Mouse (Mus musculus): Measurements from ENCODE around the gene Tmtc2.

Tmtc2 gene

DNA sequence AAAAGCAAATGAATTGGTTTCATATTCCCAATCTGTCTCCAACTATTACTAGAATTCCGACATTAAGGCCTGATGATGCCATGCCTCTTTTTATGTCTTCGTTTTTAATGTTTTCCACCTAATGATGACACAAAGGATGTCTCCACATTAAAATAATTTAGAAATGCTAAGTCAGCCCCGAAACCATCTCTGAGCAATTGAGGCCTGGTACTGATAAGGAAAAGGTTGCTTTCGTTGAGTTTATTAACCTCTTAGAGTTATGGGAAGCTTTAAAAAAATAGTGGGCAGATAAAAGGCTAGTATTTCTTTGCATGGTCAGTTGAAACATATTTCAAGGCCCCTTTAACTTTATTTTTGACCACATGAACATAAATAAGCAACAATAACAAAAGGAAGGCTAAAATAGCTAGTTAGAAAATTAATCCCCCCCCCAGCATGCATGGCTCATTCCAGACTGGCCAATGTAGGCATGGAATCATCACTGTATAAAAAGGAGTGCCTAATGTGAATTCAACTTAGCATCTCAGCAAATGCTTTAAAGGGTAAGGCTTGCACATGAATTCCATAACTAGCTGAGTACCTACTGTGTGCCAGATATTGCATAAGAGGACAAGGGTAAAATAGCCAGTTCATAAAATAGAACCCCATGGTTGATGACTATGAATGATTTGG, 168.3 kb downstream of the Tmtc2 start:
- no peak for DNase-seq

DNA sequence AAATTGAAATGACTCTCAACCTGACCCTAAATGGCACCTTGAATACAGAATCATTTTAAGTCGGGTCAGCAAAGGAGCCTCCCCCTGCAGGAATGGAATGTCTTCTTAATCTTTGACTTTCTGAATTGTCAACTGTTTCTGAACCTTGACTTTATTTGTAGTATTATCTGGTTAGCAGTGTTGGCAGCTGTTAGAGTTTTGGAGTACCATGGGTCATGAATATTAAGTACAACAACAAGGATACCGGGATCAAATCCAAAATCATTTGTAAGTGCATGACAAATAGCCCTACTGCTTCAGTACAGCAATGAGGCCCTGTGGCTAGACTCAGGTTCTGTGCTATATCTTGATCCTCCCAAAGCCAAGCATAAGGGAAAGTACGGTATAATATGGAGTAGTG, 170.3 kb downstream of the Tmtc2 start:
- DNase-seq, result peak; percentile 36

DNA sequence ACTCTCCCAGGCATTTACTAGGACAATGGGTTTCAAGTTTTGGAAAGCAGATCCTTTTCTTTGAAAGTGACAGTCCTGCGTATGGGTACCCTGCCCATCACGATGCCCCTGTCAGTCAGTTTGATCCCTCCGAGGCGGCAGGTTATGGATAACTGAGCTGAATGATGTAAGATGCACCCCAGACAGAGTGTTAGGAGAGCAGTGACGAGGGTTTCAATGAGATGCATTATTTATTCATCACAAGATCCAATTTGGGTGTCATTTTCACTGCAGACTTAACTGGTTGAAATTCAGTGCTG, 171.8 kb downstream of the Tmtc2 start:
- peak; percentile 44 for DNase-seq

DNA sequence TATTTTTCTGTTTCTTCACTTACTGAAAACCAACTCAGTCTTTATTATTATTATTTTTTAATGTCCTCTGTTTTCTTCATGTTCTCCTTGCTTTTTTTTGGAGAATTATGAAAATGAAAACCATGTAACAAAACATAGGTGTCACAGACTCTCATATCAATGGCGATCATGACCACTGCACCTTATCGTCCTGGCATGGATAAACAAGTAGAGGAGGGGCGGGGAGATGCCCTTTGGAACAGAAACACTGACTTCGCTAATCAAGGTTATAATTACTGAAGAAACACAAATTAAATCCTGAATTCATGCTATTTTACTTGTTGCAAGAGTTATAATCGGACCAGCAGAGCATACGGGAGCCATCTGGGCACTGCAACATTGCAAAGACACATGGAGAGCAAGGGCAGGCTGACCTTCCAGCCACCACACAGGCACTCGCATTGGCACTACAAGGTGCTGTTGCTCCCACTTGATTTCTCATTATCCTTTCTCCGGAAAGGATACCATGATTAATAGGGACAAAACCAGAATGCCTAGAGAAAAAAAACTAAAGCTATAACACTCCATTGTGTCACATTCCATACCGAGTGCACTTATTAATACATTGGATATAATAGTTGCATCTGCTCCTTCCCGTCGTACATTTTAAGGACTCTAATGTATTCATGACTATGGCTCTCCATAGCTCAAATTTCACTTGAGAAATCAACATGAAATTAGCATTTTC, 172.3 kb downstream of the Tmtc2 start:
- DNase-seq, result peak; percentile 85

DNA sequence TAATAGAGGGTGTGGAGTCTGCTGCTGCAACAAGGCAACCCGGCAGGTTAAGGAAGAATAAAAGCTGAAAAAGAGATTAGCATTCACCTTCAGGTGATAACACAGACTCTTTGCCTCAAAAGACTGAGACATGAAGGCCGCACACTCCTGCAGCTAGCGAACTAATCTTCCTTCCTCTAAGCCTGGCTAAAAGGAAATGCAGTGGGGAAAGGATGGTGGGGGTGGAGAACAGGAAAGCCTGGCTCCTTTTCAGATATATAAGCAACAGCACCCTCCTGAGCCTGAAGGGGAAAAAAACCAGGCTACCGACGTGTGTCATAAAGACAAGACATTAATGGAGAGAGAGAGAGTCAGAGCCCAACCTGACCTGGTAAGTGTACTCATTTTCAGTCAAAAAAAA, 174.9 kb downstream of the Tmtc2 start:
- no peak for DNase-seq

DNA sequence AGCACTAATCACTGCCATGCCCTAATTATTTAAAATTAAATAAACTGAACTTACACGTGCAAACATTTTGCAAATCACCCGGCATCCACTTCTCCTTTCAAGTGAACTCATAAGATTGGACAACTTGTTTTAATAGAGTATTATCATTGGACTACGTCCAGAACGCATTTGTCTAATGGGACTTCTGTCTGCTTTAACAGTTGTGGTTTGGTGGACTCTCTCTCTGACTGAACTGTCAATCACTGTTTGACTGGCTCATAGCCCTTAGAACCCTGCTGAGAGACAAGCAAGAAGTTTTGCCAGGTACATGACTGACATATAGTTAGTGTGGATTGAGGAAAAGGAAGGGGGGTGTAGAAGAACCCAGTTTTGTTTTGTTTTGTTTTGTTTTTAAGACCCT, 190.2 kb downstream of the Tmtc2 start:
- DNase-seq, result no peak

DNA sequence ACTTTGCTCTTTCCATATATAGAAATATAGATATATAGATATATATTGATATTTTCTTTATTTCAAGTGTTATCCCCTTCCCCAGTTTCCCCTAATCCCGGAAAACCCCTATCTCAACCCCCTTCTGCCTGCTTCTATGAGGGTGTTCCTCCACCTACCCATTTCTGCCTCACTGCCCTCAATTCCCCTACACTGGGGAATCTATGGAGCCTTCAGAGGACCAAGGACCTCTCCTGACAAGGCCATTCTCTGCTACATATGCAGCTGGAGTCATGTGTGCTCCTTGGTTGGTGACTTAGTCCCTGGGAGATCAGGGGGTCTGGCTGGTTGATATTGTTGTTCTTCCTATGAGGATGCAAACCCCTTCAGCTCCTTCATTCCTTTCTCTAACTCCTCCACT, 192.5 kb downstream of the Tmtc2 start:
- no peak for DNase-seq

DNA sequence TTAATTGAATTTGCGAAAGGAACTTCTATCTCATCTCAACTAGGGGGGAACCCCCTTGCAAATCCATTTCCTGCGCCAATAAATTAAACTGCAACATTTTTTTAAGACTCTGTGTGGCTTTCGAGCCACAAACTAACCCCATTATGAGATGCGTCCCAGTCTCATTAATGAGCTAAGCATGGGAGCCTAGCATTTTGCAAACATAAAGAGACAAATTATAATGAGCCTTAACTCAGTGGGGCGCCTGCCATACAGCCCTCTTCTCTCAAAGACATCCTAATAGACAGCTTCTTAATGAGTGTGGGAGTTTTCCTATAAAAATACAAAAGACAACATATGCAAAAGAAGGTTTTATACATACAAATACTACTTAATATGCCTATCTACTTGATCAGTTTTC, 193.0 kb downstream of the Tmtc2 start:
- DNase-seq, result no peak

DNA sequence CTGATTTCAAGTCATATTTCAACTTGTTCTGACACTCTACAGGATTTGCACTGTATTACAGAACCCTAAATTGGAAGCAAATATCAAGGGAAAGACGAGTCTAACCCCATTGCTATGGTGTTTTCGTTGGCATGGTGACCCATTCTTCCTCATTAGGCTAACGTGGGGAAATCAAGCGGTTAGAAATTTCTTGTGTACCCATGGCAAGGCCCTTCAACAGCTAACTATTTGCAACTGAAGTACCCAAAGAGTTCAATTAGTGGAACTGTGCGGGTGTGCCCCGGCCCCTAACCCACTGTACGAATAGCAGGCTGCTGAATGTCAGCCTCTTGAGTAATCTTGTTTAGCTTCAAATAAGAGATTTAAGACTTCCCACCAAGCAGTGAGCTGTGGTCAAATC, 193.7 kb downstream of the Tmtc2 start:
- DNase-seq, result no peak

DNA sequence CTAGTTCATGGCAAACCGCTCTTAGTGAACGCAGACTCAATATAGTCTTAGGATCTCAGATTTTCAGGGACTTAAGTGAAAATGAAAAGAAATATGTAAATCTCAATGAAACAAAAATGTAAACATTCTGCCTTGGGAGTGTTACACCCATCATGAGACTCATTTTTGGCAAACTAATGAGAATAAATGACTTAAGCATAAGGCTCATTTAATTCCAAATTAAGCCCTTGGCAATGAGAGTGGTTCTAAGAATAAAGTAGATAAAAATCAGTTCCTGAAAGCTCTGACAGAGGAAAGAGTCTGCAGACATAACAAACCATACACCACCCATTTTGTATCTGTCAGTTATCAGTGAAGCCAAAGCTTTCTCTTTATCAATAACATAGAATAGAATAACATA, 196.5 kb downstream of the Tmtc2 start:
- DNase-seq, result no peak

DNA sequence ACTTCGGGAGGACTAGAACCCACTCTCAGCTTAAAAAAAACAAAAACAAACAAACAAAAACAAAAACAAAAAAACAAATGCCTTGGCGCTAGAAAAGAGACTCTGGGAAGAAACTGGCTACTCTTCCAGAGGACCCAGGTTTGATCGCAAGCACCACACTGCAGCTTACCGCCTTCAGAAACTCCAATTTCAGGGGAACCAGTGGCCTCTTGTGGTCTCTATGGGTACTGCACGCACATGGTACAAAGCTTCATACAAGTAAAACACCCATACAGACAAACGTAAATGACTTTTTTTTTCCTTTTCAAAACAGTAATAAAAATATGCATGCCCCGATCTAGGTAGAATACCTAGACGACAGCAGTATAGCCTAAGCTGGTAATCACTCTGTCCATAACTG, 201.0 kb downstream of the Tmtc2 start:
- DNase-seq, result no peak

DNA sequence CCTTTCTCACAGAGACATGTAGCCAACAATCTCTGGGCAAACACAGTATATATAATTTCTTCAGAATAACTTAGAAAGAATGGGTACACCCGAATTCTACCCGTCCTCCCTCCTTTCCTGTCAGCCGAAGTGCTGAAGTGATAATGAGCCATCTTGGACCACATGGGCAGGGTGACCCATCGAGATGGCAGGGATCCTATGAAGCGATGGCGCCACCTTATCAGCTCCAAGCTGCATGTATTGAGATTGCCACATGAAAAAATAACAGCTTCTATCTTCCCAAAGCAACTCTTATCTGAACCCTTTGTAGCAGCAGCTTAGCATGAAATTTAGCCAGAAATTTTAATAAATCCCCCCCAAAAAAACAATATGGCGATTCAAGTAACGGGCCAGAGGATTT, 206.0 kb downstream of the Tmtc2 start:
- no peak for DNase-seq

DNA sequence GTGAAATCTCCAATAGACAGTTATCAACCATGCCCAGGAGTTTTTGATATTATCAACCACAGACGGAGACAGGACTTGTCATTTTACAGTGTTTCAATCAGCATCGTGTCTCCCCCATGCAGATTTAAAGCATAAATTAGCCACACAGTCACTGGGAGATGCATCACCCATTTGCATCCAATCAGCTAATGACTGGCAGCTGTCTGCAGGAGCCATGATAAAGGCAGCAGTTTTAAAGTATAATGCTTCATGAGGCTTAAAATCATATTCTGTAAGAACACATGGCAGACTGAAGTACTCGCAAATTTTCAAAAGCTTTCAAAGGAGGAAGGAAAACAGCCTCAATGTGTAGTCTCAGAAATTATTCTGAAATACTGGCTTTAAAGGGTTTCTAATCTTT, 209.8 kb downstream of the Tmtc2 start:
- no peak for DNase-seq

DNA sequence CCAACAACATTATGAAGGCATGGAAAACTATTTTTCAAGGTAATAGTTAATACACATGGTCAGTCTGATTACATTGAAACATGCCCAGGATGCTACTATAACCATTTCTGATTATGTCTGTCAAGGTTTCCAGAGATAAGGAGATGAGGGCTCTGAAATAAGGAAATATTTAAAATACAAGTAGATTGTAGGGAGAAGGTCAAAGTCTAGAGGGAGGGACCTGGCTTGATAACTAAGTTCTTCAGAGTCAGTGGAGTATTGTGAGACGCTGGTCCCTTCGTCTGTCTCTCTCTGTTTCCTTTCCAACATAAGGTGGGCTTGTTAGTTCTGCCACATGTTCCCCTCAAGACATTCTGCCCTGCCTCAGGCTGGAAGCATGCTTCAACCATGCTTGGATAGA, 223.9 kb downstream of the Tmtc2 start:
- DNase-seq, result no peak

DNA sequence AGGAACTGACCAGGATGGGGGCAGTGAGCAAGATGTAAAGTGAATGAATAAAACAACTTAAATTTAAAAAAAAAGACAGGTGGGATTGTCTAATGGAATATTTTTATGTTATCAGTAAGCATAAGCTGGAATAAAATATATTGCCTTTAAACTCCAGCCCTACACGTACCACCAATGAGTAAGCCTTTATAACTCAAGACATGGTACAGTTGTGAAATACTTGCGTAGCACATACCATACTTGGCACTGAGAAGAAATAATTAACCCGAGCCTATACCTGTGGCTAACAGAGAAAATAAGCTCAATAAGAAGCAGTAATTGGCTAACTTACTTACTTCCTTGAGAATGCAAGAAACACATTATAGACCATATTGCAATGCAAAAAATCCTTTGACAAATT, 228.3 kb downstream of the Tmtc2 start:
- DNase-seq, result no peak

DNA sequence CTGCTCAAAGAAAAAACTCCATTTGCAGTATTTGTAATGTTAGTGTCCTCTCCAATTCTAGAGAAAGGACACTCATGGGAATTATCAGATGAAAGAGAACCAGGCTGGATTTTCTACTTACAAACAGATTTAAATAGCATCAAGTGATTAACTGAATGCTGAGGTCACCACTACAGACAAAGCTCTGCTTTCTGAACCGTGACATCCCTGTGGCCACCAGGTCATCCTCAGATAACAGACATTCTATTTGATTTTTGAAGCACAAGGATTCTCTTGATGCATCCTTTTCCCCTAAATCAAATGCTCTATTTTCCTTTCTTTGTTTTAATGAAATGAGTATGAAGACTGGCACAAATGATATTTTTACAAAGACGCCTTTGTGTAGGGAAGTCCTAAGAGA, 241.4 kb downstream of the Tmtc2 start:
- DNase-seq, result no peak

DNA sequence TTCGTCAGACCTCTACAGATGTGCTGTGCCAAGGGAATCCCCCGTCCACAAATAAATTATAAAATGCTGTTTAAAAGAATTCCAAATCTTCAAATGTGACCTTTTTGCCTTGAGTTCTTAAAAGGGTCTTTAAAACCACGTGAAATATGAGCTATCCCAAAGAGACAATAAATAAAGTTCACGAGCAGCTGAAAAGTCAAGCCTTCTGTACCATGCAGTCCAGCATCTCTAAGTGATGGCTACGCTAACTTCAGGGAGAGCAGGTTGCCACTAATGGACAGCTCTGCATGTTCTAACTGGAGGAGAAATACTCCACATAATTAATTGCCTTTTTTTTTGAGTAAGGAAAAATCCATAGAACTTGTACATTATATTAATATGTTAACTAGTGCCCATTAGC, 243.9 kb downstream of the Tmtc2 start:
- no peak for DNase-seq

DNA sequence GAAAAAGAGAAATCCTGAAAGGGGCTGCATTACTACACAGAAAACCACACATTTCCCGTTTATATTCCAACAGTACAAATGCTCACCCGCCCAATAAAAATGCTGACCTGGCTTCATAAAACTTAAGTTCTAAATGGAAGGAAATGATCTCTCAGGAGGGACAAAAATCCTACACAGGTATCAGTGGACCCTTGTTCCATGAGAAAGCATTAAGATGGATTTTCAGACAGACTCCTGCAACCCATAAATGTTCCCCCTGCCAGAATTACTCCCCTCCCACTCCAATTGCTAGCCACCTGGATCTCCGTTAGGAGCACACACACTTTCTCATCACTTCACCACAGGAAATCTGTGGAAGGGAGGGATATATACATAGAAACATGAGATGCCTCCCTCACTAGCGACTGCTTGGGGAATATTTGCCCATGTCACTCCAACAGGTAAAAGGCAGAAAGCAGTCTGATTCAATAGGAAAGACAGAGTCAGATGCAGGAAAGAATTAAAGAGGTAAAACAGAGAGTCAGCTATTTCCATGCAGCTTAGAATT, 250.5 kb downstream of the Tmtc2 start:
- DNase-seq, result no peak

DNA sequence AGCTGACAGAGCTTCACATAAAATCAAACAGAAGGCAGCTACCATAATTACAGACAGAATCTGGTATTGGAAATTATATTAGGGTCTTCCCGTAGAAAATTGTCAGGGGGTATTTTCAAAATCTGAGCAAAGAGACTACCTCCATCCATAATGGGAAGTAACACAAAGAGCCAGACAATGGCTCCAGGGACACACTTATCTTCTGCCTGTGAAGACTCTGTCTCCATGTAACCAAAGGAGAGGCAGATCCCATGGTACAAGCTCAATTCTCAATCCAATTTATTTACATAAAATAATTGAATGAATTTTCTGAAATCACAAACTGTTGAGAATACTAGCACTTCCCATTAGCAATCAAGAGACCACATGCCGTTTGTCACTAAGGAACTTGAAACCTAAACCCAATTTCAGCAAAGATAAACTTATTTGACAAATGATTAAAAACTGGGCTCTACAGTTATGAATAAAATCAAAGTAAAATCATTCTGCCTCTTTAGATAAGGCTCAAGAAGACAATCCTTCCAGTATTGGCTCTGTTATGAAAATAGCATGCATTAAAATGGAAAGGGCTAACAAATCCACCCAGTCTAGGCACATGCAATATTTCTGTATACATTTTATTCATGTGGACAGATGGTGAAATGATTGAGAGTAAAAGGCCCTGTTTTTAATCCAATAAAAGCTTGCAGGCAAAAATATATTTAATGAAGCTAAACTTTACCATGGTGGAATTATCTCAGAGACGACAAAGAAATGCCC, 254.8 kb downstream of the Tmtc2 start:
- DNase-seq, result no peak

DNA sequence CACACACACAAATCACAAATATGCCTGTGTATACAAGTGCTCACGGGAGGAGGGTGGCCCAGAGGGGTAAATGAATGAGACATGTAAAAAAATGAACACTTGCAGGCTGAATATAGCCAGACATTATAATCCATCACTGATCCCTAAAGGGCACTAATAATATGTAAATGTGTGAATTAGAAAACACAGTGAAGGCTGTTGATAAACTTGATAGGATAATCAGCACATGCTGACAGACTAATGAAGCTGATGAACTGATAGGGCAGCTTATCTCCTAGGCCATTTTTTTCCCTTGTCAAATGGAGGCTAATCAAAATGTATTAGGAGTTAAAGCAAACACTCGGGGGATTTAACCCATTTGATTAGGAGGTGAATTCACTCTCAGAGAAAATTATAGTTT, 255.4 kb downstream of the Tmtc2 start:
- DNase-seq, result no peak

DNA sequence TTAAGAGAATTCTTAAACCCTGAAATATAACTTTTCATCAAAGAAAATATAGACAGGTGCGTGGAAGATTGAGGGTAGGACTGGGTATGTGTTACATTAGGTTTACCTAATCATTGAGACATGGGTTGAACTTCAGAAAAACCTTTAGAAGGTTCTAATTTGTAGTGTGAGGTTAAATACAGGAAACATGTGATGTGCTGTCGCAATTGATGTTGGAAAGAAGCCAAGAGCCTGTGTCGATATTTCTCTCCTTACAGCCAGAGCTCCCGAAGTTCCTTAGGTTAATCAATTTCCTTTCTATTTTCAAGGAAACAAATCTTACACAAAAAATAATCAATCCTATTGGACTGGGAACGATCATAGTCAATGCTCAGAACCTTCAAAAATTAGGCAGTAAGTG, 261.3 kb downstream of the Tmtc2 start:
- DNase-seq, result no peak

DNA sequence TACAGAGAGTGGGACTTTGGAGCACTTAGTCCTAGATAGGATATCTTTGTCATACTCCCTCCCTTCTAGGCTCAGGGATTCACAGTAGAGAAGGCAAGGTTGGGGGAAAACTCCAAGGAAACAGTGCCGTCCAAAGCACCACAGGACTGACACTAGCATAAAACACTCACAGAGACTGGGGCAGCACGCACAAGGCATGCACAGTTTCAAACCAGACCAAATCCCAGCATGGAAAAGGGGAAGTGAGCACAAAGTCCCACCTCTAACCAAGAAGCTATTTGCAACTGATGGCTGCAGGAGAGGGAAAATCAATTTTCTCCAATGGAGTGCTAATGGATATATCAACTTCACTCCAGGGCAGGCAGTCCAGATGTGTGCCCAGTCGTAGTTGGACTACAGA, 276.7 kb downstream of the Tmtc2 start:
- no peak for DNase-seq

DNA sequence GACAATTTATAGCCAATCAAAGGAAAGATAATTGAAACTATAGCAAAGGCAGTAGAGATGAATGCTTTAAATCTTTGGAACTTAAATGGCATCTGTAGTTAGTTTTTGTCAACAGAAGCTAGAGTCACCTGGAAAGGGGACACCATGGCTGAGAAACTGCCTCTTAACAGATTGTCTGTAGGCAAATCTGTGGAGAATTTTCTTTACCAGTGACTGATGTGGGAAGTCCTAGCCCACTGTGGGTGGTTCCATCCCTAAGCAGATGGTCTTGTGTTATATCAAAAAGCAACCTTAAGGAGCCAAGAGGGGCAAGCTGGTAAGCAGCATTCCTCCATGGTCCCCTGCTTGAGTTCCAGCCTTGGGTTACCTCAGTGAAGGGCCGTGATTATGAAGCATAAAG, 281.3 kb downstream of the Tmtc2 start:
- no peak for DNase-seq

DNA sequence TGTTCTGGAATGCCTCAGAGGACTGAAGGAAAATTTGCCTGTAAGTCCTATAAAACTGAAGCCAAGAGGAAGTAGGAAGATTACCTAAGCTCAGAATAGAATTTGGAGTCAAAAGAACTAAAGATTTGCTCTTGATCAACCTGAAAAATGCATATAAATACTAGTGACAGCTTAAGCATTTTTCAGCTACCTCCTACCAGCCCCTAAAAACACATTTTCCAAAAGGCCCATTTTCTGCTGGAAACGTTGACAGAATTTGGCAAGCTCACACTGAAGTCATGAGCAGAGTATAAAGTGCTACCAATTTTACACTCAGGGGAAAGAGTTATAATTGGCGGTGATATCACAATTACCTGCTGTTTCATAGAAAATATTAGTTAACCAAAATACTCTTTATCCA, 285.8 kb downstream of the Tmtc2 start:
- DNase-seq, result peak; percentile 20

All from cerebellum, adult 9-10 months (tissue).